Mouse (Mus musculus) cerebellum, postnatal 10 days (tissue): Measurements from ENCODE around the gene Fnbp1.

Experiments used
- DNase-seq, 2 experiments: peaks; one replicate each; pipeline ENCODE4 v3.0.0; 2021; ENCODE audit warnings: mixed read lengths in 2 of 2

Fnbp1 gene

DNA sequence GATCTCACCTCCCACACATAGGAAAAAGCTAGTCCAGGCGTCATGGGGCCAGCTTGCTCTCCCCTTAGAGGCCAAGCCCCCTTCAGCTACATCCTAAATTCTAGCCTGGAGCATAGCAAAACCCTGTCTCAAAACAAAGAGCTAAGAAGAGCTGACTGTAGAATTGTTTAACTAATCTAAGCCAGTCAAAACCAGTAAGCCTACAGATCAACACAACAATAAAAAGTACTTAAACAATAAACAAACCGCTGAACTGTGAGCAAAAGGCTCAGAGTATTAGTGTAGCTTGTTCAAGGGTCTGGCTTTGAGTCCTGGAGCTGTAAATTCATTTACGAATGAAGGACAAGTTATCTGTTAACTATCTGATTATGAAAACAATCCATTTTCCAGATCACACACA lies 50.6 kb downstream of the Fnbp1 start:
- no peak for DNase-seq

DNA sequence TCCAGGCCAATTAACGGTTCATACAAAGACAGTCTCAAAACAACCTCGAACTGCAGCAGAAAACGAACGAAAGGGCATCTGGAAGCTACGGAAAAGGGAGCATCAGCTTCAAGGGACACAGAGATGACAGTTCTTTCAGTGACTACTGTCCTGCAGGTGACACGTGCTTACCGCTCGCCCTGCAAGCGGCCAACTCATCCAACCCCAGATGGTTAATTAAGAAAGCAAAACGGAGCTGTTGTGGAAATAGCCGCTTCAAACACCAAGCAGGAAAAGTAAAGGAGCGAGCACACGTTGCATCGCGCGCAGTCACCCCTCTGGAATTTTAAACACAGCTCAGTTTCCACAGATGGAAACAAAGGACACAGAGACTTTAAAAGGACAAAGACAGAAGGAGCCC lies 52.2 kb downstream of the Fnbp1 start:
- no peak for DNase-seq

DNA sequence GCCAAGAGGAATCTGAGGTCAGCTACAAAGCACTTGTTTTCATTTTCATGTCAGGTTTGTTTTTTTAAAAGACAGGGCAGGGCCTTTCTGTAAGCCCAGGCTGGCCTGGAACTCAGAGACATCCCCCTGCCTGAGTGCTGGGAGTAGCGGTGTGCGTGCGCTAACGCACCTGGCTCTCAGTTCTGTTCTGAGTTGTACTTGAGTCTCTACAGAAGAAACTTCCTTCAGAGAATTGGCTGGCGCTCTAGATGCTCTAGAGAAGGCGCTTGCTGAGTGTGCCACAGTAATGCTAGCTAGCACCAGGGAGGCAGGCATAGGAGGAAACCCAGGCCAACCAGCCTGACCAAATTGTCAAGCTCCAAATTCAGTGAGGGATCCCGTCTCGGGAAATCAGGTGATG lies 52.9 kb downstream of the Fnbp1 start:
- peak; percentile 33 to 42 for DNase-seq

DNA sequence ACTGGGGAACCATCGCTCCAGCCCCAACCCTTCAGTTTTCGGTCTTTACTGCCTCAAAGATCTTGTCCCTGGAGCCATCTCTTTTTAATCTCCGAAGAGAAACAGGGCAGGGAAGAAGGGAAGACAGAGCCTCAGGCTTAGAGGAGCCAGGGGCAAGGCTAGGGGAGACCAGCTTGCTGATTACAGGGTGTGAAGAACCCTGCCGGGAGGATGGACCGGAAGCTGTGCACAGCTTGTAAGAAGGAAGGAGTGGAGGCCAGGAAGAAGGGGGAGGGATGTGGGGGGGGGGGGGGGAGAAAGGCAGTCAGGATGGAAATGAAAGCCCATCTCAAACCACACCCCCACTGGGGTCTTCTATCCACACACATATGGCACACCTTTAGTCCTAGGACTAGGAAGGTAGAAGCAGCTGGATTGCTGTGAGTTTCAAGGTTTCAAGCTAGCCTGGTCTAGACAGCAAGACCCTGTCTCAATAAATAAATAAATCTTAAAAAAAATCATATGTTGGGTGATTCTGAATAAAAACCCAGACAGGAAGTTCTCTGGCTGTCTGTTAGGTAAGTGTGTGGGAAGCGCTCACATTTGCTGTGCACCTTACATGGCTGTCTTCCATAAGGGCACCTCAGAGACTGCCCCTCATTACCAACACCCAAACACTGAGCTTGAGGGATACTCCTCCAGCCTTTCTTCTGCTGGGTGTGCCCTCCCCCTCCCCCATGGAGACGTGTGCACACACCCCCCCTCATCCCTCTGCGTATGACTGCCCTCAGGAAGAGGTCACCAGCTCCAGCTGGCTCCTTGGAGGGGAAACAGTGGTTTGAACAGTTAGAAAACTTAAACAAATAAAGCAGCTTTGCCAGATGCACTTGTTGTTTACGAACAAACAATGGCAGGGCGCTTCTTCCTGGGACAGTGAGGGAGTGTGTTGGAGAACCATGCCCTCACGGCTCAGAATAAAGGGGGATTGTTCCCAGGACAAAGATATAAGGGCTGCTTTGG lies 53.8 kb downstream of the Fnbp1 start:
- peak; percentile 86 to 92 for DNase-seq

DNA sequence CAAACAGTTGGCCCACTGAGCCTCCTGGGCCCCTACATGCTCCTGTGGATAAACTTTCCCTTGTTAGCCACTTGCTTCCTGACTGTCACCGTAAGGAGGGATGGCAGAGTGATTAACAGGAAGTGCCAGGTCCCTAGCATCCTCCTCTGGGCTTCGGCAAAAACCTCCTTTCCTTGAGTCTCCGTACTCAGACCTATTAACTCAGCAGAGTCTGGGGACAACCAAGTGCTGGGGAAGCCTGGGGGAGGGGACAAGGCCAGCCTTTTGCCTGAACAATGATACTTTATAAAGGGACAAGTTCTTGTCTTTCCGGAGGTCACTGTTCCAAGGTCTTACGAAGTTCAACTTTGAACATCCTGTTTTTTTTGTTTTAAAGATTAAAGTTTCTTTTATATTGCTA lies 54.7 kb downstream of the Fnbp1 start:
- peak in 1 of 2 experiments; percentile 43 for DNase-seq

DNA sequence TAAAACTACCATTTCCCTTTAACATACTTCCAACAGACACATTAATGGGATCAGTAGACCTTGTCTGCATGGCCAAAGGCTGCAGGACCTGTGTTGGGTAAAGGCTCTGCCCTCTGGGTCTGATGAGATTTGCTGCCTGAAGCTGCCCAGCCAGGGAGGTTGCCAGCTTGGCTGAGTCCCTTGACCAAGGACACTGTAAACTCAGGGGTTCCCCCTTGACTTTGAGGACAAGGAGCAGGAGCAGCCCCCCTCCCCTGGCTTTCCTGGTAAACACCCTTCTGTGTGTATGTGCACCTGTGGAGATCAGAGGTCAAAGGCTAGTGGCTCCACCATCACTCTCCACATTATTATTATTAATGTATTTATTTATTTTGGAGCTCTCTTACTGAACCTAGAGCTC lies 55.3 kb downstream of the Fnbp1 start:
- DNase-seq = peak; percentile 49 to 57

DNA sequence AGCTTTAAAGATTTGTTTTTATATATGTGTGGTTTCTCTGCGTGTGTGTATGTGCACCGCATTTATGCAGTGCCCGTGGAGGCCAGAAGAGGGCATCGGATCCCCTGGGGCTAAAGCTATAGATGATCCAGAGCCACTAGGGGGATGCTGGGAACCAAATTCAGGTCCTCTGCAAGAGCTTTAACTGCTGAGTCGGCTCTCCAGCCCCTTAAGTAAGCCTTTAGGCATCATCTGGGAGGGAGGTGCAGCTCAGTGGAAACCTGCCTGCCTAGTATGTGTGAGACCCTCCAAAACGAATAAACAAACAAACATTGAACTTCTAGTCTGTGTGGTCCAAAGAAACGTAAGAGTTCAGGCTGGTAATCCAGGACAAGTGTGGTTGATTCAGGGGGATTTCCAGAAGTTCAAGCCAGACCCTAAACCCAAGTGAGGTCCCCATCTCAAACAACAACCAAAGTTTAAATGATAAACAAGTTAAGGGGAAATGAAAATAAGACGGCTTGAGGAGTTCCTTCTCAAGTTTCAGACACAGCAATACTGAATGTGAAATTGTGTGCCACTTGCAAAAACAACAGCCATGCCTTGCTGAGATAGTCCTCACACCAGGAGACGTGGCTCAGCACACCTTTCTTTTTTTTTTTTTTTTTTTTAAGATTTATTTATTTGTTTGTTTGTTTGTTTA lies 57.5 kb downstream of the Fnbp1 start:
- DNase-seq = no peak

DNA sequence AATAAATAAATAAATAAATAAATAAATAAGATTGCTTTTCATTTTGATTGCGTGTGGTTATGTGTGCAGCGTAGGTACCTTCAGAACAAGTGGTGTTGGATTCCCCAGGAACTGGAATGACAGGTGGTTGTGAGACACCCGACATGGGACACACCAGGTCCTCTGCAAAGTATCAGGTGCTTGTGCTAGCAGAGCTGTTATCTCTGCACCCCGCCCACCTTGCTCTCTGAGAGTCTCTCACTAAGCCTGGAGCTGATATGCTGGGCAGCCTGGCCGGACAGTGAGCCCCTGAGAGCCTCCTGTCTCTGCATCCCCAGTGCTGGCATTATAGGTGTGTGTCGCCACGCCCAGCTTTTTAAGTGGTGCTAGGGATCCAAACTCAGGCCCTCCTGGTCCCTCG lies 58.4 kb downstream of the Fnbp1 start:
- no peak for DNase-seq

DNA sequence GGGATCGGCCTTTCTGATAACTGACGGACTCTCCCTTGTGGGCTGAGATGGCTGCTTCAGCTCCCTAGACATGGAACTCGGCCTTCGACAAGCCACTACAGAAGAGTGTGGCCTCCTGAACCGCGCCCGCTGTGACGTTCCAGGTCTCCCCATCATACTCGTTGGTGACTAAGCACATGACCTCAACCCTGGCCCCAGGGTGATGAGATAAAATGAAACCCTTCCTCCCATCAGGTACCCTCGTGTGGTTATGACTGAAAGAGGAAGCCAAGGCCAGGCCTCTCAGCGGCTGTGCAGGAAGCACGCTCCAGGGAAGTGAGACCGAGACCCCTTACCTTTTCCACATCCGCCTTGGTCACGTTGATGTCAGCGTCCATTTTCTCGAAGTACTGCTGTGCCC lies 59.2 kb downstream of the Fnbp1 start:
- DNase-seq = no peak

DNA sequence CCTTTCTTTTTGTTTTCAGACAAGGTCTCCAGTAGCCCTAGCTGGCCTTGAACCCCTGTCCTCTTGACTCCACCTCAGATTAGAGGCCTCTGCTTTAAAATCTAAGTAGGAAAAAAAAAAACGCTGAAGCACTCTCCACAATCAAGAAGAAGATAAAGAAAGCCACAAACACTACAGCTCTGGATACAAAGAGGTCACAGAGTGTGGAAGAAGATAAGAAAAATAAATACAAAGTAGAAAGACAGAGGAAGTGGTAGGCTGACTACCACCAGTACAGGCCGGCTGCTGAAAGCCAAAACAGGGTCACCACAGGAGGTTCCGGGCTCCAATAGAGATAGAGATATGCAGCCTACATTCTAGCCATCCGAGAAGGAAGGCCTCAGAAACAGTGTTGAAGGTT lies 60.5 kb downstream of the Fnbp1 start:
- DNase-seq = no peak

DNA sequence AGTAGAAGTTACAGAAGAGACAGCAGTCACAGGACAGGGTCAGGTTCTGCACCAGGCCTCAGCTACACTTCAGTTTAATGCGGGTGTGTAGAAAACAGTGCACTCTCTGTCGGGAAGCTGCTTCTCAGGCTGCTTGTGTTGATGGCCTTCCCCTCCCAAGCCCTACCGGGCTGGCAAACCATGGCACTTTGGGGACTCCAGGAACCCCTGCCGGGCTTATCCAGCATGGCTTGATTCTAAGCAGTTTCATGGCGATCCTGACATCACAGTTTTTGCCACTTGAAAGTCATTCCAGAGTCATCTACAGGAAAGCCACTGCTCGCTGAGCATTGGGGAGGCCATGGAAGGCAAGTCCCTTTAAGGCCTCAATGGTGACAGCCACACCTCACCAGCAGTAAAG lies 62.7 kb downstream of the Fnbp1 start:
- peak in 1 of 2 experiments; percentile 56 for DNase-seq

DNA sequence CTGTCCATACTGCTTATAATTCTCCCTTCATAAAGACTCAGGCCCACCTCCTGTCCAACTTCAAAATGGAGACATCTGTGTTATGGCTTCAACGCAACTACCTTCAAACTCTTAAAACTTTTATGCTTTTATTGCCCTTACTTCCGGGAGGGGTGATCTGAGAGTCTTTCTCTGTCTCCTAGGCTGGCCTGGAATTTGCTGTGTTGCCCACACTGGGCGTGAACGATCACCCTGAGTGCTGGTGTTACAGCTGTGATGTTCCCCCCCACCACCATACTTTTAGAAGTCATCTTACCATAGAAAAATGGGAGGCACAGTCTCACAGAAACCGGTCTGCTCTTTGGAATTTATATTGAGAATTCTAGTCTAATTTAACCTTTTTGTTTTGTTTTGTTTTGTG lies 64.2 kb downstream of the Fnbp1 start:
- DNase-seq = no peak

DNA sequence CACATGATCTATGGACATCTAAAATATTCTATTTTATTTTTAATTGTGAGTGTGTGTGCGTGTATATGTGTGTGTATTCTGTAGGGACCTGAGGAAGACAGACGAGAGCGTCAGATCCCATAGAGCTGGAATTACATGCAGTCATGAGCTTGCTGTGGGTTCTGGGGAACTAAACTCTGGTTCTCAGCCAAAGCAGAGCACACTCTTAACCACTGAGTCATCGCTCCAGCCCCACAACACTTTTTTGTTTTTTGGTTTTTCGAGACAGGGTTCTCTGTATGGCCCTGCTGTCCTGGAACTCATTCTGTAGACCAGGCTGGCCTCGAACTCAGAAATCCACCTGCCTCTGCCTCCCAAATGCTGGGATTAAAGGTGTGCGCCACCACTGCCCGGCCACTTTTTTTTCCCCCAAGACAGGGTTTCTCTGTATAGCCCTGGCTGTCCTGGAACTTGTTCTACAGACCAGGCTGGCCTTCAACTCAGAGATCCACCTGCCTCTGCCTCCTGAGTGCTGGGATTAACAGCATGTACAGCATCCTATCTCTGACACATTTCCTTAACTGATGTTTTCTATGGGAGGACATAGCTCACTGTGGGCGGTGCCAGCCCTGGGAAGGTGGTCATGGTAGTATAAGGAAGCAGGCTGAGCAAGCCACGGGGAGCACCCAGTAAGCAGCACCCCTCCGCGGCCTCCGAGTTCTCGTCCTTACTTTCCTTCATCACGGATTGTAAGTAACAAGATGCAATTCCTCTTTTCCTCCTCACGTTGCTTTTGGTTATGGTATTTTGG lies 65.3 kb downstream of the Fnbp1 start:
- no peak for DNase-seq

DNA sequence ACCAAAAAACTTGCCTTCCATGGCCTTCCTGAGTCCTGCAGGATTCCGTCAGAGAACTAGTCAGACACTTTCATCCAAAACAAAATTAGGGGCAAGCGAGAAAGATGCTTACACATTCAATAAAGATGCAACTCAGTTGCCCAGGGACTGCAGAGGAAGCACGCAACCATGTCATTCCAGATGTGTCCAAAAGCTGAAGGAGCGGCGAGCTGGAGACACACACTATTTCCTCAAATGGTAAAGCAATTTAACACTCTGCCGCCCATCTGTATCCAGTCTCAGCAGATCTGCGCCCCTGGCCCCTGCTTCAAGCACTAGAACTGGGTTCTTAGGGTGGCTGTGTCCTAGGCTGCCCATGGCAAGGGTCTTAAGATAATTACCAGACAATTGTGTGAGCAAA lies 66.0 kb downstream of the Fnbp1 start:
- DNase-seq = no peak

DNA sequence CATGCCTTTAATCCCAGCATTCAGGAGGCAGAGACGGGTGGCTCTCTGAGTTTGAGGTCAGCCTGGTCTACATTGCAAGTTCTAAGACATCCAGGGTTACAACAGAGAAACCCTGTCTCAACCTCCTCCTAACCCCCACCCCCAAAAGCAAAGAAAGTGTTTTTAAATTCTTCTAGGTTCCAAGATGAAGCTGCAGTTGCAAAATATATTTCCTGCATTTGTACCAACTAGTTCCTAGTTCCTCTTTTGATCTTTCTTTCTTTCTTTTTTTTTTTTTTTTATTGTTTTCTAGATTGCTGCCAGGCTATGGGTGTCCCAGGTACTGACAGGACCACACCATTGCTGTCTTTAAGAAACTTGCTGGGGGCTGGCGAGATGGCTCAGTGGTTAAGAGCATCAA lies 66.6 kb downstream of the Fnbp1 start:
- DNase-seq = no peak

DNA sequence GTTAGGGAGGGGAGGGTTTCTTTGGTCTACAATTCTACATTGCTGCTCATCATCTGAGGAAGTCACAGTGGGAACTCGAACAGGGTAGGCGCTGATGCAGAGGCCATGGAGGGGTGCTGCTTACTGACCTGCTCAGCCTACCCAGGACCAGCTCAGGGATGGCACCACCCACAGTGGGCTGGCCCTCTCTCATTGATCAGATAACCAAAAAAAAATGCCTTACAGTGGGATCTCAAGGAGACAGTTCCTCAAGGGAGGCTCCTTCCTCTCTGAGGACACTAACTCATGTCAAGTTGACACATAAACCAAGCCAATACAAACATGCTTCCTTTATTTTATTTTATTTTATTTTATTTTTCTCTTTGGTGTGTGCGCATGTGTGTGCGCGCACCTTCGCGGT lies 72.3 kb downstream of the Fnbp1 start:
- DNase-seq = no peak

DNA sequence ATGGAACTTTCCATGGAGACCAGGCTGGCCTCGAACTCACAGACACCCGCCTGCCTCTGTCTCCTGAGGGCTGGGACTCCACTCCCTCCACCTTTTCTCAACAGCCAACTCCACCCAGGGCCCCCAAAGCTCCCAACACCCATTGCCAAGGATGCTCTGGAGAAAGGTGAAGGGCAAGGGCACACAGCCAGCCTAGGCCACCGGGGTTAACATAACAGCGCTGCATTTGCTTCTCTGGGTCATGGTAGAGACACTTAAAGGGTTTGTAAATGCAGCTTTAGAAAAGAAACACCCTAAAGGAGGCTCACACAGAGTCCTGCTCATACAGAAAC lies 72.7 kb downstream of the Fnbp1 start:
- no peak for DNase-seq

DNA sequence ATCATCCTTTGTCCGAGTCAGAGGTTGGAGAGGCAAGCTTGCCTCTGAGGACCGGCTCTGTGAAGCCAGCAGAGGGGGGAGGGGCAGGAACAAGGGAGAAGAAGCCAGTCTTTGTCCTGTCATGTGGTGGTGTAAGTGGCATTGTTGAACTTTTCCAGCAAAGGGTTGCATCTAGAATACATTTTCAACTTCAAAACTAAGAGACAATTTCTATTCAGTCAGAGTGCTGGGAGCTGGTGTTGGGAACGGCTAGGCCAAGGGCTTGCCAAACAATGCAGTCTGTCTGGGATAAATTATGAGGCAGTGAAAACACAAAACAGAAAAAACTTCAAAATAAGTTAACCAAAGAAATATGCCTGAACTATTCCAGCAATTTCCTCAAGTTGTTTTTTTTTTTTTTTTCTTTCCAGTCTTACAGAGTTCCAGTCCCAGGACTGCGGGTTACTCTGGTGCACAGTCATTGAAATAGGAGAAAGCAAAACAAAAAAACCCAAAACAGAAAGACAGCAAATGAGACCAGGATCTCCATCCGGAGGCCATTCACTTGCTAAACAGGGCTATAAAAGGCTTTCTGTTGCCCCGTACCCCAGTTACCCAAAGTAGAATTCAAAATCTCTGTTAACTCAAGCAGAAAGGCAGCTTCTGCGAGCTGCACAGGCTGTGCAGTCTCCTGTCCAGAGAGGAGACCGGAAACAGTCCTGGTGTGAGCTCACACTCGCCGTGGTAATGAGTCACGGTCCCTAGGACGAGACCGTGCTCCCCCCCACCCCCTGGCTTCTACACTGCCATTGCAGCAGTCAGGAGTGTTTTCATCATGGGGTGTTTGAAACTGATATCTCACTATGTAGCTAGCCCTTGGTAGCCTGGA lies 73.3 kb downstream of the Fnbp1 start:
- peak; percentile 74 to 82 for DNase-seq

DNA sequence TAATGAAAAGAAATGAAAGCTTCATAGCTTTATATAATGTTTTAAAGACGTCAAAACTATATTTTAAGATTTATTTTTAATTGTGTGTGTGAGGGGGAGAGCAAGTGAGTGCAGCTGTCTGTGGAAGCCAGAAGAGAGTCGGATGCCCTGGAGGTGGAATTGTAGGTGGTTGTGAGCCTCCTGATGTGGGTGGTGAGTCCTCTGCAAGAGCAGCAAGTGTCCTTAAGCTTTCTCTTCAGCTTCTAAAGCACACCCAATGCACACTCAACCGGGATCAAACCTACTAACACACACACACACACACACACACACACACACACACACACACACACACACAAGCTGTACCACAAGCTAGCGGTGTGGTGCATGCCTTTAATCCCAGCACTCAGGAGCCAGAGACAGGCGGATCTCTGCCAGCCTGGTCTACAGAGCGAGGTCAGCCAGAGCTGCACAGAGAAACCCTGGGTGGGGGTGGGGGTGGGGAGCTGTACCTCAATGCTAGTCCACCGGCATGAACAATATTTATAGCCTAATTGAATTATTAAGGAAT lies 74.0 kb downstream of the Fnbp1 start:
- peak in 1 of 2 experiments; percentile 33 for DNase-seq

DNA sequence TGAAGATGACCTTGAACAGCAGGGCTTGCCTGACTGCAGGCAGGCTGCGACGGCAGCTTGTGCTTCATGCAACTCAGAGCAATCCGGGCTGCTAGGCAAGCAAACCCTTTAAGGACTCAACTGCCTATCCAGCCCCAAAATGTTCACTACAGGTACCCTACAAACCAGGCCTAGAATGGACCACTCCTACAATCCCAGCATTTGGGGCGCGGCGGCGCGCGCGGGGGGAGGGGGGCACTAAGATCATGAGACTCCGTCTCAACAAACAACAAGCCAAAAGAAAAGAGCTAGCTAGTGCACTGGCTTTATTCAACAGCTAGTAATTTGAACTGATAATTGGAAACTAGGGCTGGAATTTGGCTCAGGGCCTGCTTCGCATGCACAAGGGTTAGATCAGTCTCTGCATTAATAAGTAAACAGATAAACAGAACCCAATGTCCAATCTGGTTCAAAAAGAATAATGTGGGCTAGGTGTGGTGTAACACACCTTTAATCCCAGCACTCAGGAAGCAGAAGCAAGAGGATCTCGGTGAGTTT lies 74.7 kb downstream of the Fnbp1 start:
- DNase-seq = peak in 1 of 2 experiments; percentile 44

DNA sequence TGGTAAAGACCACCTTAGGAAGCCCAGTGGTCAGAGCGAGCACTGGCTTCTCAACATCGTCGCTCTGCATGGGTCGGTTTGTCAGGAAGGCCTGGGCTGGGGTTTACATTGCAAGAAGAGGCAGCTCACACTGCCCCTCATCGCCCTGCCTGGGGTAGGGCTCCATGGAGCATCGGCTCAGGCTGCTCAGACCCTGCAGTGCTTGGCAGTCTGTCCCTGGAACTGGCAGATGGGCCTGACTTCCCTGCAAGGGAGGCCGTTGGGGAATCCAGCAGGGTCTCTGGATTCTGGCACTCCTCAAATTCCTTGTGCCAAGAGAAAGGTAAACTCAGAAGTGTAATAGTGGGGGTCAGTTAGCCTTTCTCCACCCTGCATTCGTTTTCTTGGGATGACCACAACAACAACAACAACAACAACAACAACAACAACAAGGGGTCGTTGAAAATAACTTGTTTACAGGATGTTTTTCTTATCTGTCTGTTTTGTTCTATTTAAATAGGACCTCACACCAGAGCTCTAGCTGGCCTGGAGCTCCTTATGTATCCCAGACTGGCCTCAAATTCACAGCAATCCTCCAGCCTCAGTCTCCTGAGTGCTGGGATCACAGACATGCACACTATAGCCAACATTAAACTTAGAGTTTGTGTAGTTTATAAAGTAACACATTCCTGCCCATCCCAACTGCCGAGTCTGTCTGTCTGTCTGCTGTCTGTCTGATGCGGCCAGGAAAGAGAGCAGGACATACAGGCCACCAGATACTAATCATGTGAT lies 75.6 kb downstream of the Fnbp1 start:
- DNase-seq = peak; percentile 91 to 97
